Mouse (Mus musculus) bone marrow macrophage, adult 2 months (primary cell): ENCODE data around the gene Nutf2. TPM values are rescaled to one million over a fixed set of nuclear protein-coding genes. Genes with fewer than 3 reads are reported as not detected.

Source experiments
- H3K27ac ChIP-seq: 2 replicates; pipeline ENCODE4 v1.5.1; 2012; ENCODE audit warnings: low read depth, low read length; ENCODE audit not compliant: insufficient read depth
- H3K4me1 ChIP-seq: 2 replicates; pipeline ENCODE4 v1.6.1; 2012; ENCODE audit warnings: low read length; ENCODE audit not compliant: control insufficient read depth, insufficient read depth
- H3K4me3 ChIP-seq: 2 replicates; pipeline ENCODE4 v1.5.1; 2012; ENCODE audit warnings: mild to moderate bottlenecking, low read length, moderate library complexity; ENCODE audit not compliant: insufficient read depth
- CTCF ChIP-seq: IDR thresholded peaks from 2 replicates; pipeline ENCODE4 v1.5.1; 2012; ENCODE audit warnings: low read depth, mild to moderate bottlenecking, low read length, moderate library complexity
- POLR2A ChIP-seq: IDR thresholded peaks from 2 replicates; pipeline ENCODE4 v1.6.1; 2012; ENCODE audit warnings: mild to moderate bottlenecking, low read depth, low read length, borderline replicate concordance
- polyA plus RNA-seq: library from polyadenylated mRNA; stranded (reverse); fragments of >200 nt; gene quantifications from 2 replicates; pipeline ENCODE4 v1.2.4, GENCODE M21; 2012; ENCODE audit not compliant: missing spikeins, insufficient read depth, insufficient read length

Nutf2 gene
- polyA plus RNA-seq, 1 experiment: 2.2 TPM

- Histone ChIP-seq H3K4me1 (peaks cover 34% of the 10 kb centered on the region), H3K27ac (peak overlapping the region; percentile 48), H3K4me3 (peak overlapping the region; percentile 89)
- TF ChIP-seq POLR2A (no peak), CTCF (no peak)
These were observed 4.9 kb upstream of the Nutf2 start for GRCm38 (mm10) chr8:105855248-105856167.

DNA sequence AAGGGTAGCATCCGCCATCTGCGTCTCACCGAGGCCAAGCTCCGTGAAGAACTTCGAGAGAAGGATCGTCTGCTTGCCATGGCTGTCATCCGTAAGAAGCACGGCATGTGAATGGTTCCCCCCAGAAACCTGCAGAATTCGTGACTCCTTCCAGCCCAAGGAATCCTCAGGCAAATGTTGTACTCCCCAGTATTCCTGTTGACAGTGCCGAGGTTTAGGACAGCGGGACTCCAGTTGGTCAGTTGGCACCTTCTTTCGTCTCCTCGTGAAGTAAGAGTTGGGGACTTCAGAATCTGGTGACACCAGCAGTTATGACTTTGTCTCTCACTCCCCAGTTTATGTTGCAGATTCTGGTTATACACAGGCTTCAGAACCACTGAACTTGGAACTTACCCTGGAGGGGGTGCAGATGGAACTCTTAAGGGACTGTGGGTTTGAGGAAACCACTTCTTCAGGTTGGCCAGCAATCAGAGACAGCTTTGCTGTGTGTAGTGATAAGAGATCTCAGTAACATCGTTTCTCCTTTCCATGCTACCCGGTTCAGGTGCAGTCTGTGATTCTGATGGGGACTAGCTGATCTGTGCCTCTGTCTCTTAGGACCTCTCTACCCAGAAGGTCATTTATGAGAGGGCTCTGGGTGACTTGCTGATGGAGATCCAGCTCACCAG lies 4.1 kb upstream of the Nutf2 start:
- Histone ChIP-seq H3K4me1 (peaks cover 30% of the 10 kb centered on the region), H3K27ac (0 out of 2 replicates have a peak overlapping the region, but pooled peaks have one; percentile 48), H3K4me3 (peak overlapping the region; percentile 89)
- TF ChIP-seq POLR2A (no peak), CTCF (no peak)

DNA sequence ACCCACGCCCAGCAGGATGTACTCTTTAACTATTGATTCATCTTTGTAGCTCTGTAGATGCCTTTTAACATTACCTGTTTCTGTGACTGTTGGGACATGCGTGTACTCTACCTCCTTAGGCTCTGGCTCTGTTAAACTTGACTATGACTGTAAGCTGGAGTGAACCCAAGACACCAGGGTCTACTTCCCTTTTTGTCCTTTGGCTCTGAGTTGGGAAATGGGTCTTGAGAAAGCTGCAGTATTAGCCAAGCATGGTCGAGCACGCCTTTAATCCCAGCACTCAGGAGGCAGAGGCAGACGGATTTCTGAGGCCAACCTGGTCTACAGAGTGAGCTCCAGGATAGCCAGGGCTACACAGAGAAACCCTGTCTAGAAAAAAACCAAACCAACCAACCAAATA lies 1.9 kb upstream of the Nutf2 start:
- Histone ChIP-seq H3K4me3 (no peak overlapping the region), H3K27ac (peak overlapping the region; percentile 61), H3K4me1 (peaks cover 33% of the 10 kb centered on the region)
- no peak for TF ChIP-seq CTCF
- no peak for TF ChIP-seq POLR2A

GRCm38 (mm10) chr8:105859314-105859713 lies 1.1 kb upstream of the Nutf2 start:
- Histone ChIP-seq H3K4me1 (peaks cover 32% of the 10 kb centered on the region), H3K27ac (peak overlapping the region; percentile 61), H3K4me3 (peak overlapping the region; percentile 53; the same call in 1 of the 2 replicates)
- TF ChIP-seq CTCF (no peak), POLR2A (no peak)

DNA sequence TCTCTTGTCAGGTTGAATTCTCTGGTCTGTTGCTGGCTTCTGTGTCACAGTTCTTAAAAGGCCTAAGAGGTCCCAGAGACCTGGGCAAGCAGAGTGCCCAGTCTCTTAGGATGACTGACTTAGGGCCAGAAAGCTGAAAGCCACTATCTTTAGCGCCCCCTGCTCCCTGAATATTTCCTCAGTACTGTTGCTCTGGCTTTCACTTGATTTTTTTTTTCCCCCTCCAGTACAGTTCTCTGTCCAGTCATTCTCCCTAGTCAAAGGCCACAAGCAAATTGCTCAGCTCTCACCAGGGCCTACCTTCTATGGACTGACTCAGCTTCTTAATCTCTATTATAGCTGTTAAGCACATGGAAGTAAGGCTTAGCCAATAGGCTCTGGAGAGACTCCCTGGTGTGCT lies 1.6 kb downstream of the Nutf2 start:
- TF ChIP-seq POLR2A: no peak
- TF ChIP-seq CTCF: no peak
- peak overlapping the region; percentile 70 for H3K4me3 ChIP-seq
- peaks cover 27% of the 10 kb centered on the region for H3K4me1 ChIP-seq
- 0 out of 2 replicates have a peak overlapping the region, but pooled peaks have one; percentile 70 for H3K27ac ChIP-seq

DNA sequence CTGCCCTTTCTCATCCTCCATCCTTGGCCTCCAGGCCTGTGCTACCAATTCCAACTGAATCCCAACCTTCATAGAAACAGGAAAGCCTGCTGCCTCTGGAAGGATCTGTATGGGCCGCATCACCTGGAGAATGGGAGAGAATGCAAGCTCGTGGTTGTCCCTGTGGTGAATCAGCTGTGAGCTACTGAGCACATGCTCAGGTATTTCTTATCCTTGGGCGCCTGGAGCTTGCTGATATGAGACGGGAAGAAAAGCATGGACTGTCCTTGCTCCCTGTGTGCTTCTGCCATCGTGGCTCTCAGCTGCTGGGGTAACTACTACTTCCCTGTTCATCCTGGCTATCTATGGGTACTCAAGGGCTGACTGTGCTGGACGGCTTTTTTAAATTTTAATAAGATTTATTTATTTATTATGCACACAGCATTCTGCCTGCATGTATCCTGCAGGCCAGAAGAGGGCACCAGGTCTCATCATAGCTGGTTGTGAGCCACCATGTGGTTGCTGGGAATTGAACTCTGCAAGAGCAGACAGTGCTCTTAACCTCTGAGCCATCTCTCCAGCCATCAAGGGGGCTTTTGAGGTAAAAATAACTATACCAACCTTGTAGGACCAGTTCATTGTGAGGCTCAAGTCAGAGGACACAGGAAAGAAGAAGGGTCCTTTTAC lies 6.1 kb downstream of the Nutf2 start:
- Histone ChIP-seq H3K4me1 (peaks cover 5% of the 10 kb centered on the region; the same call in 1 of the 2 replicates), H3K4me3 (no peak overlapping the region), H3K27ac (no peak overlapping the region)
- 0 out of 2 replicates have a peak, but pooled peaks have one; percentile 5 for TF ChIP-seq CTCF
- TF ChIP-seq POLR2A: no peak

DNA sequence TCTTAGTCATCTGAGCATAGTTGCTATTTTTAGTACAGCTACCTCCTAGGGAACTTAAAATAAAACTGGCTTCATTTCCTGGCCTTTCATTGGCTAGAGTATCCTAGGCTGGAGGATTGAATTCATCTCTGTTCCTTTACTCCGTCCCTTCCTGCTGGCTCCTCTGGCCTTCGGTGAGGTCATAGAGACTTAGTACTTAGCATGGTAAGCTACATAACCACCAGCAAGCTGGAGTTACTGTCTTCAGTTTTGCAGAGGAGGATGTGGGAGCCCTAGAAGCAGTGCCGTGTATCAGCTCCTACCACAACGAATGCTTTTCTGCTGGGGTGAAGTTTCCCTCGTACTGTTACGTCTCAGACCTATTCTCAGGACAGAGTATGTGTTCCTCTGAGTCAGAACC lies 13.9 kb downstream of the Nutf2 start:
- no peak for TF ChIP-seq POLR2A
- TF ChIP-seq CTCF: no peak
- Histone ChIP-seq H3K4me1 (peaks cover 33% of the 10 kb centered on the region), H3K4me3 (0 out of 2 replicates have a peak overlapping the region, but pooled peaks have one; percentile 1), H3K27ac (peak overlapping the region; percentile 61)

DNA sequence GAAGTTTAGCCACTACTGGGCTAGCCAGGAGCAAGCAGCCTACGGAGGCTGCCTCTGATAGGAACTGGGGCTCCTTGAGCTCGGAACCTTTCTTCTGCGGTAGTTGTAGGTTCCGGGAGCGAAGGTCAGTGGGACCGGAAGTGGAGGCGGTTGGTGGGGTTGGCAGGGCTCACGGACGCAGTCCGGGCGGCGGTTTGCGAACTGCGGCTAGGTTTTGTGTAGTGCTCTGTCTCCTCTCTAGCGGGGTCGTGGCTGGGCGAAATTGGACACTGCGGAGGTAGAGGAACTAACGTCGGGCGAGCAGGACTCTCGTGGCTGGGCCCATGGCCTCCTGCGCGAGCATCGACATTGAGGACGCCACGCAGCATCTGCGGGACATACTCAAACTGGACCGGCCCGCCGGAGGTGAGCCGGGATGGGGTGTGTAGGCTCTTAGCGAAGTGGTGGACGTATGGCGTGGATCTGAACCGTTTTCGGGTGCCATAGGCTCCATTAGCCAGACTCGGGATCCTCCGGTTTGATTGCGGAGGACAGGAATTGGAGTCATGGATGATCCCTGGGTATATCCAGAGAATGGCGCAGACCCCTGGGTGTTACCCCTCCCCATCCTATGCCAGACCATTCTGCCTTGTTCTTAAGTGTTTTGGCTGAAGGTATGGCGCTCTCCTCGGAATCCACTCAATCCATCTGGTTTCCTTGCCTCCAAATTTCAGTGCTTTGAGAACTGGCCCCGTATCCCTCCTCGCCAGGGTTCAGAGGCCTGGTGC lies 20.6 kb downstream of the Nutf2 start, which contains the start of gene Edc4:
TSS of gene Edc4 (plus strand) at position 128 of the 767 bp plus-strand sequence.
- Histone ChIP-seq H3K4me1 (peaks cover 7% of the 10 kb centered on the region; the same call in 1 of the 2 replicates), H3K27ac (no peak within 1 kb of the TSS), H3K4me3 (peak within 1 kb of the TSS; percentile 89)
- TF ChIP-seq CTCF (no peak), POLR2A (no peak)
